Mouse (Mus musculus) ovary, postnatal 36 days (tissue): ENCODE results near the gene Stk32c.

ENCODE experiments used
- DNase-seq: peaks from one replicate; pipeline ENCODE4 v3.0.0; 2022; ENCODE audit warnings: low spot score, mixed read lengths

The Stk32c gene

GRCm38 (mm10) chr7:139212754-139213745 is at the start of gene Stk32c, which contains the start of gene Lrrc27:
TSS of gene Stk32c (minus strand) at chr7:139213307.
TSS of gene Lrrc27 (plus strand) at chr7:139212988.
- DNase-seq, result peak; percentile 98

GRCm38 (mm10) chr7:139257752-139258542 is 44.8 kb upstream of the Stk32c start:
- DNase-seq, result peak; percentile 45

GRCm38 (mm10) chr7:139254626-139255025 is 41.5 kb upstream of the Stk32c start:
- DNase-seq, result no peak

DNA sequence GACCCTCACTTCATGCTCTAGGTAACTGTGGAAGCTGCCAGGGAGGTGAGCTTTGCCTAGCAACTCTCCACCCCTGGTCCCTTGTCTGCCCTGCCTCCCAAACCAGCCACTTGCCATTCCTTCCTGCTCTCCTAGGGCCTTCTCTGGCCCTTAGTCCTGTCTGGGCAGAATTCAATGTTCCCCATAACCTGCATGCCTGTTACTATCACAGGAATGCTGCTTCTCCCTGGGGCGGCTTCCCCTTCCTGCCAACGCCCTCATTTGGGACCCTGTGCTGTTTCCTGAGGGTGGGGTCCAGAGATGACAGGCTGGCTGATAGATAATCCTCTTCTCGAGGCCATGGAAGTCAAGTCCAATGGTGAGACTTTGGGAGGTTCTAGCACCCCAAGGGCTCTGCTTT is 40.4 kb upstream of the Stk32c start:
- DNase-seq, result no peak

DNA sequence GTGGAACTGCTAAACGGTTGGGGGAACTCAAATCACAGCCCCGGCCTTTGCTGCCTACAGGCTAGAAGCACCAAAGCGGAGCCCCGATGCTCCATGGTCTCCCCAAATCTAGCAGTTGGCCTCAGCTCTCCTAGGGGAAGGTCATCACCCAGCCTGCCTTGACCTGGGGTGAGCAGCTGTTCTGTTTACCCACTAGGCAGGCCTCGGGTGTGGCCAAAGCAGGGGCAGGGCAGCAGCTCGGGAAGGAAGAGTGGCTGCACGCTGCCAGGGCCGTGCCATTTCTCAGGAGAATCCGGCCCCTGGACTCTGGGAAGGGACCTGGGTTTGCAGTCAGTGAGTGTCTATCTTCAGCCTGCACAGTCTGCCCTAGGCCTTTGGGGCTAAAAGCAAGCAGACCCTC is 39.9 kb upstream of the Stk32c start:
- DNase-seq, result no peak

- DNase-seq, result no peak
Observed at GRCm38 (mm10) chr7:139252566-139252965, 39.5 kb upstream of the Stk32c start.

GRCm38 (mm10) chr7:139251881-139252301 is 38.8 kb upstream of the Stk32c start:
- peak; percentile 68 for DNase-seq

DNA sequence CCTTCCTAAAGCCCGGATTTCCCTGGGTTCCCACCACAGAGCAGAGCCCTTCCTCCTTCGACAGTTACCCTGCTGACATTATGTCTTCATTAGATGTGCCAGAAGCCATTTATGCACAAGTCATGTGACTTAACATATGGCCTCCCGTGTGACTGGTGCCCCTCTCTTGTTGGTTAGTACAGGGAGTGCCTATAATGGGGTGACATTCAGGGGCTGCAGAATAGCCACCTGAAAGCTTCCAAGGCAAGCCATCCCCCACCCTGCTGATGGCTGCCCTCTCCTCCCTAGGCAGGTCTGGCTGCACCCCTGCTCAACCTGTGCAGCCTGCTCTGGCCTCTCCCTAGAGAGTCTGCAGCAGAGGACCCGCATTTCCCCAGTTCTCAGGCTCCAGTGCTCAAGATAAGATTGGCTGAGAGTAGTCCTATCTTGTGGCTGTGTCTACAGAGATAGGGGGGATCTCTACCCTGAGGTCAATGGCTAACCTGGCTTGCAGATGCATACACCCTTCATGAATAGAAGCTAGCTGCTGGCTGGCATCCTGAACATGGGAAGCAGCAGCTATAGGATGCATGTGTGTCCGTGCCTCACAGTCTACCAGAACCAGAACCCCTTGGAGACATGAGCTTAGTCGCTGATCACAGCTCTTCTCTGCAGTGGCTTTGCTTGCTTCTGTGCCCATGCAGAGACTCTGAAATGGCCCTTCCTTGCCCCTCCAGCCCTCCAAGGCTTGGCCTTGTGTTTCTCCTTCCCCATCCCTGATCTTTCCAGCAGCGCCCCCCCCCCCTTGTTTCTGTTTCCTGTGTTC is 36.5 kb upstream of the Stk32c start:
- no peak for DNase-seq

- DNase-seq, result no peak
Observed at GRCm38 (mm10) chr7:139248615-139249405, 35.7 kb upstream of the Stk32c start.

DNA sequence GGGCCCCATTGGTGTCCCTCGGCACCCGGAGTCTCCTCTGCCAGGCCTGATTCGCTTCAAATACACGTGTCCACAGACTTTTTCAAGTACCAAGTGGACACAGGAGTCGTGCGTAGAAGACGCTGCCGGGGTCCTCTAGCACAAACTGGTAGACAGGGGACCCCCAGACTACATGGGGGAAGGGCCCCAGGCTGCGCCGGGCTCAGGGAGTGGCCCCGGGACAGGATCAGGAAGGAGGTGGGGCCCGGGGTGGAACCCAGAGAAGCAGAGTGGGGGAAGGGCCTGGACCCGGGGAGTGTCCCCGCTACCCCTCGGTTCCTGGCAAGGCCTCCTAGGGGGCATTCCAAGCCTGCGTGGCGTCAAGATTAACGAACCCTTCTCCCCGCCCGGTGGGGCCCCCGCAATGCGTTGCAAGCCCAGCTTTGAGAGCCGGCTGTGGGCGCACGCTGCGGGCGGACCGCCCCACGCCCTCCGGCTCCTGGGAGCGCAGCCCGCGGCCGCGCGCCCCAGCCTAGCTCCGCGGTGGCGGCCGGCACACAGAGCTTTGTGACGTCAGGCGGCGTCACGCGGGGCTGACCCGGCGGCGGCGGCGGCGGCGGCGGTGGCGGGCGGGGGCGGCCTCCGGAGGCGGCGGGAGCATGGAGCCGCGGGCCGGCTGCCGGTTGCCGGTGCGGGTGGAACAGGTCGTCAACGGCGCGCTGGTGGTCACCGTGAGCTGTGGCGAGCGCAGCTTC is 34.9 kb upstream of the Stk32c start, which contains the start of gene Pwwp2b:
Gene Pwwp2b, plus strand, starts transcription at position 602 of the 734 bp plus-strand sequence.
- peak; percentile 84 for DNase-seq

- peak; percentile 60 for DNase-seq
Observed at GRCm38 (mm10) chr7:139246931-139247880, 34.1 kb upstream of the Stk32c start.

GRCm38 (mm10) chr7:139246086-139246485 is 33.0 kb upstream of the Stk32c start:
- DNase-seq, result no peak

GRCm38 (mm10) chr7:139239432-139239831 is 26.3 kb upstream of the Stk32c start:
- DNase-seq, result no peak

DNA sequence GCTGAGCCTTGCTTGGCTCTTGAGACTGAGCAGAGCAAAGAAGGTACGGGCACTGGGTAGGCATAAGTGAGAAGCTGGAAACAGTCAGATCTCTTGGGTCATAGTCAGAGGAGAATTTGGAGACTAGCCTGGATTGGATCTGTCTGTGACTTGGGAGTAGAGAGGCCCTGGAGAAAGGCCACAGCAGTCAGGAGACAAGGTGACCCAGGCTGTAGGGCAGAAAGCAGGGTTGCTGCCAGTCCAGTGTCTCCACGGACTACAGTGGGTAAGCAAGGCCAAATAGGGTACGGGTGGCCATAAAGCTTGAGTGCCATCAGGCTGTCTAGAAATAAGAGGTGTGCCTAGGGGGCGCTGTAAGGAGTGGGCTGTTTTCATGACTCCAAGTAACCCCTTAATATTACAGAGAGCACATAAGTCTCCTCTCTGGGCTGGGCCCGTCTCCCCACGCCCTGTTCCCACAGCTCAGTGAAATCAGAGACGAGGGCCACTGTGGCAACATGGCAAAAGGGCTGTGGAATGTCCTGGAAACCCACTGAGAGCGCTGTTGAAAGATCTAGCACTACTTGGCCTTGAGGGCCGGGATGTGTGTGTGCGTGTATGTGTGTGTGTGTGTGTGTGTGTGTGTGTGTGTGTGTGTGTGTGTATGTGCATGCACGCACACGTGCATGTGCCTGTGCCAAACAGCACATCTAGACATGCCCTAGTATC is 22.7 kb upstream of the Stk32c start:
- peak; percentile 30 for DNase-seq

DNA sequence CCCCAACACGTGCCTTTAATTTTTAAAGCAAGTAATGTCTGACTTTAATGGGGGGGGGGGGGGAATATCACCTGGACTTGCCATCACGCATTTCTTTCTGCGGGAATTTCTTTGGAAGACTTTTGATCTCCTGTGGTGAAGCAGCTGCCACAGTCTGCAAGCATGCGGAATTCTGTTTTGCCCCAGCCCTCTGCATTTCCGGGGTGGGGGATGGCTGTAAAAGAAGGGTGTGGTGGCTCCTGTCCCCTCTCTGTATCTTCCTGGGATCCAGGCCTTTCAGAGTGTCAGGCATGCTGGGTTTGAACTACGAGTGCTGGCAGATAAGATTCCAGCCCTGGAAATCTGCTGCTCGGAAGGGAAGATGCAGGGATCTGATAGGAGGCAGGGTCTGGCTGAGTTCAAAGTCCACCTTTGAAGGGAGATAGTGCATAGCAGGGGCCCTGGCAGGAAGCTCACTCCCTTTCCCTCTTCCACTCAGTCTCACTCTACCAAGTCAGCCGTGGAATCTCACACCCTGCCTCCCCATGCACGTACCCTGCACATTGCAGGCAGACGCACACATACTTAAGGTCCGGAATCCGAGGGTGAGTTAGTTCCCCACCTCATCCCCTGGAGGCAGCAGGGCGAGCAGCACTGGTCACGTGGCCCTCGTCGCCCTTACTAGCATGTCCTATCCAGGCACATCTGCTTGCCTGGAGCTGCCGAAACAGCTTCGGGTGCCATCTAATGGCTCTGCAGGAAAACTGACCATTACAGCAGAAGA is 21.5 kb upstream of the Stk32c start:
- peak; percentile 66 for DNase-seq

DNA sequence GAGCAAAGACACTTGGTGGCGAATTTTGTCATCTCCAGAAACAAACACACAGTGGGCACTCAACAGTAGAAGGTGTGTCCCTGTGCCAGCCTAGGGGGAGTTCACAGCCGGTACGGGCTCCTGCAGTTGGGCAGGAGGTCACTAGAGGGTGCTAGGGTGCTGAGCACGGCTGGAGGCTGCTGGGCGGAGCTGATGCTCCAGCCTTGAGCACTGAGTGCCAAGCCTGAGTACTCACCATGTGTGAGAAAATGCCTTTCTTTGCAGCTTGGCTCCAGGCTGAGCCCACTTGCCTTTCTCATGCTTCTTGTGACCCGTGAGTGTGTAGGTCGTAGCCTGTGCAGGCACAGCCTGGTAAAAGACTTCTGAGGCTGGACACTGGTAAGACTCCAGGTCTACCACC is 20.6 kb upstream of the Stk32c start:
- DNase-seq, result peak; percentile 89

- no peak for DNase-seq
Observed at GRCm38 (mm10) chr7:139230241-139230640, 17.1 kb upstream of the Stk32c start.

DNA sequence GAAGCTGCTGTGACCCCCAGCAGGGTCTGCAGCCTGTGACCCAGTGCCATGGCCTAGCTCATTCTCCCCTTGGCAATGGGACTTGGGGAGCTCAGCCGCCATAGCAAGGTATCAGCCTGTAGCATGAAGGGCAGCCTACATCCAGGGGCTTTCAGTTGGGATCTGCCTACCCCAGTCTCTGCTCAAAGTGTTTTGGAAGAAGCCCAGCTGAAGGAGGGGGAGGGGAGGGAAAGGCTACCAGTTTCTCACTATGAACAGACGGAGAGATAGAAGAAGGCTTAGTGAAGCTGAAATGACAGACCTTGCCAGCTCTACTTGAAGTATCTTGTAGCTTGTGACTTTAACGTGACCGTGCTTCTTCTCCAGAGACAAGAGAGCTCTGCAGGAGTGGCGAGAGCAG is 16.7 kb upstream of the Stk32c start:
- no peak for DNase-seq
